Mouse (Mus musculus) G1E (cell line): ENCODE data around the gene Slit2. TPM values are rescaled to one million over a fixed set of nuclear protein-coding genes. Genes with fewer than 3 reads are reported as not detected.

Experiments used
- ATAC-seq: 2 replicates; pipeline ENCODE4 v1.8.0; 2016; ENCODE audit warnings: mild to moderate bottlenecking; ENCODE audit not compliant: insufficient number of reproducible peaks, poor library complexity, low FRiP score, severe bottlenecking; ENCODE audit errors: extremely low read depth
- DNase-seq: peaks from one replicate; pipeline ENCODE4 v3.0.0; 2012; ENCODE audit warnings: low spot score
- H3K27me3 ChIP-seq: 2 replicates; pipeline ENCODE4 v1.6.1; 2012; ENCODE audit warnings: mild to moderate bottlenecking, low read length, inconsistent platforms; ENCODE audit not compliant: insufficient read depth
- H3K36me3 ChIP-seq: replicated peaks from 2 replicates; pipeline ENCODE3; 2012; ENCODE audit warnings: mild to moderate bottlenecking, inconsistent platforms
- H3K4me1 ChIP-seq: 2 replicates; pipeline ENCODE4 v1.6.1; 2012; ENCODE audit warnings: low read depth, low read length, inconsistent platforms, mixed read lengths; ENCODE audit not compliant: insufficient read depth
- H3K4me3 ChIP-seq: 2 replicates; pipeline ENCODE4 v1.5.1; 2012; ENCODE audit warnings: low read depth, mild to moderate bottlenecking, inconsistent platforms, low read length, moderate library complexity, mixed read lengths
- H3K9me3 ChIP-seq: replicated peaks from 2 replicates; pipeline ENCODE4 v1.6.1; 2012; ENCODE audit warnings: inconsistent platforms
- CTCF ChIP-seq: IDR thresholded peaks from 2 replicates; pipeline ENCODE4 v1.5.1; 2012; ENCODE audit warnings: low read depth, low read length, inconsistent platforms, mixed read lengths
- GATA1 ChIP-seq: IDR thresholded peaks from 2 replicates; pipeline ENCODE4 v1.6.1; 2012; ENCODE audit warnings: borderline replicate concordance, low read length, inconsistent platforms, mixed read lengths
- GATA2 ChIP-seq: IDR thresholded peaks from 2 replicates; pipeline ENCODE4 v1.6.1; 2012; ENCODE audit warnings: low read depth, low read length, inconsistent platforms, borderline replicate concordance
- POLR2AphosphoS5 ChIP-seq: IDR thresholded peaks from 2 replicates; pipeline ENCODE4 v1.6.1; 2012; ENCODE audit warnings: low read depth, low read length, inconsistent platforms; ENCODE audit not compliant: insufficient replicate concordance
- TAL1 ChIP-seq: conservative IDR thresholded peaks from 2 replicates; pipeline ENCODE4 v1.6.1; 2012; ENCODE audit warnings: low read depth, low read length, inconsistent platforms, mixed read lengths
- polyA plus RNA-seq: library from polyadenylated mRNA; stranded (reverse); fragments of >175 nt; gene quantifications from 2 replicates; pipeline ENCODE4 v1.2.3, GENCODE M21; 2012
- total RNA-seq, 2 experiments: library from RNA; stranded (forward) in 1 of 2; stranded (reverse) in 1 of 2; fragments of 200-1000 nt in 1 of 2; fragments of >200 nt in 1 of 2; fragmentation: Nextera tagmentation in 1 of 2; gene quantifications; 2 replicates each; pipeline ENCODE4 v1.2.3; 2014 to 2017

The Slit2 gene
- total and polyA plus RNA-seq, 3 experiments = 0.27 TPM; not detected in 2

DNA sequence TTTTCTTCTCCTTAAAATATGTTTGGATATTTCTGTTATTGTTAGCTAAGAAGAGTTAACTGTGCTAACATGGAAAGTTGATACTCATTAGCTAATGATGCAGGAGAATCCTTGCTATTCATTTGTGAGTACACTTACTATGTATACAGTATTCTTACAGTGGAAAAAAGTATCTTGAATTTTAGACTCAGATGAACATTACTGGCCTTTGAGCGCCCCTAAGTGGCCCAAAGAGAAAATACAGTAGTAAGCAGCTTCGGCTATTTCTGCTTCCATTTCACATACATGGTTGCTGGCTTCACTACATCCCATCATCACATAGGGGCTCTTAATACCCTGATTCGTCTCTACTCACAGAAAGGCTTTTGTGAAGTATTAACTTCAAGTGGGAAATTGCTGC lies 153.6 kb downstream of the Slit2 start:
- no peaks in the 10 kb centered on the region for H3K4me1 ChIP-seq
- no peaks in the 10 kb centered on the region for H3K36me3 ChIP-seq
- H3K9me3 ChIP-seq = no peaks in the 10 kb centered on the region
- no peak for TF ChIP-seq TAL1
- 0 out of 2 replicates have a peak, but pooled peaks have one; percentile 3 for TF ChIP-seq CTCF
- no peaks in the 10 kb centered on the region; the same call in 1 of the 2 replicates for H3K27me3 ChIP-seq
- H3K4me3 ChIP-seq = no peak overlapping the region
- ATAC-seq = 0 out of 2 replicates have a peak, but pooled peaks have one; percentile 22
- no peak for DNase-seq

- DNase-seq (no peak), ATAC-seq (no peak)
- Histone ChIP-seq H3K9me3 (no peaks in the 10 kb centered on the region), H3K27me3 (no peaks in the 10 kb centered on the region), H3K36me3 (no peaks in the 10 kb centered on the region), H3K4me1 (no peaks in the 10 kb centered on the region), H3K4me3 (no peak overlapping the region)
- TF ChIP-seq POLR2AphosphoS5 (no peak), GATA1 (no peak), CTCF (no peak), GATA2 (no peak), TAL1 (no peak)
These were observed 156.0 kb downstream of the Slit2 start for GRCm38 (mm10) chr5:48138849-48139487.

GRCm38 (mm10) chr5:48139488-48139862 lies 156.5 kb downstream of the Slit2 start:
- TF ChIP-seq GATA2 (no peak), TAL1 (no peak), GATA1 (no peak), CTCF (no peak), POLR2AphosphoS5 (no peak)
- no peak for DNase-seq

DNA sequence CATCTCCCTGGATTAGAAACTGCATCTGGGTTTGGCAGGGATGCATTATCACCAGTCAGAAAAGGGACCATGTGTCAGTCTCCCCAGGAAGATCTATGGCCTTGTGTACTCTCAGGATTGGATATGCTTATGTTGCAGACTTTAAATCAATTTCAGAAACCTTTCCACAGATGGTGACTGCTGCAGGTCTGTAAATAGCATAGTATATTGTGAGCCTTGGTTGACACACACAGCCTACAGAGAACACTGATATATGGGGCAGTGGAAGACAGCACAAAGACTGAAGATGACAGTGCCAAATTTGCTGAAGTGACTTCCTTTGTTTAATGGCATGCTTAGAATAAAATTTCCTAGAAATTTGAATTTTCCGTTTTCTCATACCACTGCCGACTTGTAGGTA lies 163.1 kb downstream of the Slit2 start:
- ATAC-seq = no peak
- TF ChIP-seq GATA2 = no peak
- TF ChIP-seq GATA1 = no peak
- TF ChIP-seq TAL1 = no peak
- TF ChIP-seq CTCF = no peak
- TF ChIP-seq POLR2AphosphoS5 = no peak
- H3K4me1 ChIP-seq = no peaks in the 10 kb centered on the region
- no peak overlapping the region for H3K4me3 ChIP-seq
- no peaks in the 10 kb centered on the region for H3K27me3 ChIP-seq
- H3K9me3 ChIP-seq = no peaks in the 10 kb centered on the region
- H3K36me3 ChIP-seq = no peaks in the 10 kb centered on the region
- no peak for DNase-seq

More at GRCm38 (mm10) chr5:48139488-48139862, 156.5 kb downstream of the Slit2 start:
- Histone ChIP-seq H3K27me3 (no peaks in the 10 kb centered on the region), H3K36me3 (no peaks in the 10 kb centered on the region), H3K4me1 (no peaks in the 10 kb centered on the region), H3K4me3 (no peak overlapping the region), H3K9me3 (no peaks in the 10 kb centered on the region)
- ATAC-seq = no peak

DNA sequence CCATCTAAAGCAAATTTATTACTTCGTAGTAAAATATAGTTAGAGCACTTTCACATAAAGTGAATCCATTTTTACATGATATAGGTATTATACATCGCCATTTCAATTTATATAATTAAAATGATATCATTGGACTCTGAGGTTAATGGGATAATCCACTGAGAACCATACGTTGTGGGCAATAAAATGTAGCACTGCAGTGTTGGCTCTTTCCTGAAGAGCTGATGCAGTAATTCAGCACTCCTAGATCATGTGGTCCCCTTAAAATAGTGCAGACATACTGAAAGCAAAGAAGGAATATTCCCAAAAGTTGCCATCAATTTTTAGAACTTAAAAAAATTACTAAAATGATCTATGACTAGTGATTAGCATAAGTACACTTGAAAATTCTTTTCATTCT lies 177.9 kb downstream of the Slit2 start:
- Histone ChIP-seq H3K27me3 (no peaks in the 10 kb centered on the region), H3K4me1 (no peaks in the 10 kb centered on the region), H3K36me3 (no peaks in the 10 kb centered on the region), H3K4me3 (no peak overlapping the region), H3K9me3 (no peaks in the 10 kb centered on the region)
- ATAC-seq (no peak), DNase-seq (no peak)
- TF ChIP-seq CTCF (no peak), GATA2 (no peak), TAL1 (no peak), GATA1 (no peak), POLR2AphosphoS5 (no peak)

- ATAC-seq = no peak
- Histone ChIP-seq H3K36me3 (no peaks in the 10 kb centered on the region), H3K4me1 (no peaks in the 10 kb centered on the region), H3K9me3 (no peaks in the 10 kb centered on the region), H3K27me3 (no peaks in the 10 kb centered on the region), H3K4me3 (no peak overlapping the region)
- no peak for DNase-seq
- TF ChIP-seq GATA1 = no peak
- TF ChIP-seq POLR2AphosphoS5 = no peak
- TF ChIP-seq GATA2 = no peak
- no peak for TF ChIP-seq TAL1
- no peak for TF ChIP-seq CTCF
These were observed 198.8 kb downstream of the Slit2 start for GRCm38 (mm10) chr5:48181646-48182302.
